Mouse (Mus musculus) limb, embryonic 10.5 days (tissue): ENCODE results near the gene Erc2. TPM values are rescaled to one million over a fixed set of nuclear protein-coding genes. Genes with fewer than 3 reads are reported as not detected.

Experiments
- DNase-seq: peaks from one replicate; pipeline ENCODE4 v3.0.0-alpha.2; 2017; ENCODE audit warnings: low spot score
- H3K27ac ChIP-seq: fragments of 300-500 bp; sonication (generic); 2 replicates; pipeline ENCODE4 v1.5.1; 2016; ENCODE audit warnings: mild to moderate bottlenecking
- H3K27me3 ChIP-seq: fragments of 300-500 bp; sonication (generic); 2 replicates; pipeline ENCODE4 v1.6.1; 2016; ENCODE audit warnings: low read depth, mild to moderate bottlenecking; ENCODE audit not compliant: poor library complexity, severe bottlenecking
- H3K36me3 ChIP-seq: fragments of 300-500 bp; sonication (generic); 2 replicates; pipeline ENCODE4 v1.6.1; 2016; ENCODE audit warnings: mild to moderate bottlenecking, moderate library complexity
- H3K4me1 ChIP-seq: fragments of 300-500 bp; sonication (generic); 2 replicates; pipeline ENCODE4 v1.6.1; 2016
- H3K4me3 ChIP-seq: fragments of 300-500 bp; sonication (generic); 2 replicates; pipeline ENCODE4 v1.5.1; 2016; ENCODE audit warnings: mild to moderate bottlenecking, moderate library complexity
- H3K9me3 ChIP-seq: fragments of 300-500 bp; sonication (generic); replicated peaks from 2 replicates; pipeline ENCODE4 v1.6.1; 2016; ENCODE audit warnings: mild to moderate bottlenecking
- WGBS: fragments of 180-500 bp; shearing (Covaris S2); methylation state at CpG from one replicate; pipeline ENCODE4 v1.1.7; 2016; 5-methylcytosine and 5-hydroxymethylcytosine counted together
- polyA plus RNA-seq: library from polyadenylated mRNA; unstranded; fragments of >200 nt; fragmentation: Nextera tagmentation; extraction: Ambion mirVana; gene quantifications from 2 replicates; pipeline ENCODE4 v1.2.1, GENCODE M21; 2016

Erc2 gene
- polyA plus RNA-seq, 1 experiment from 2014 or later: 4.8 TPM

GRCm38 (mm10) chr14:28091367-28091766 lies 469.1 kb downstream of the Erc2 start:
- H3K36me3 ChIP-seq: no peaks in the 10 kb centered on the region
- H3K4me1 ChIP-seq: peaks cover 7% of the 10 kb centered on the region
- H3K4me3 ChIP-seq: no peak overlapping the region
- no peak for DNase-seq
- no peaks in the 10 kb centered on the region for H3K9me3 ChIP-seq
- WGBS: 100% methylated on average over 1 of the region's 1 CpGs
- no peak overlapping the region for H3K27ac ChIP-seq
- 0 out of 2 replicates have a peak, but pooled peaks cover 7% of the 10 kb centered on the region for H3K27me3 ChIP-seq

- Histone ChIP-seq H3K27me3 (0 out of 2 replicates have a peak, but pooled peaks cover 7% of the 10 kb centered on the region), H3K36me3 (no peaks in the 10 kb centered on the region), H3K4me1 (peaks cover 13% of the 10 kb centered on the region), H3K4me3 (no peak overlapping the region), H3K27ac (no peak overlapping the region), H3K9me3 (no peaks in the 10 kb centered on the region)
- WGBS: 62% methylated on average over 4 of the region's 4 CpGs
- DNase-seq: peak; percentile 34
Measured at GRCm38 (mm10) chr14:28093214-28093613, 471.0 kb downstream of the Erc2 start.

GRCm38 (mm10) chr14:28093913-28094312 lies 471.7 kb downstream of the Erc2 start:
- 0 out of 2 replicates have a peak, but pooled peaks cover 7% of the 10 kb centered on the region for H3K27me3 ChIP-seq
- 98% methylated on average over 1 of the region's 1 CpGs for WGBS
- DNase-seq: no peak
- no peak overlapping the region for H3K27ac ChIP-seq
- H3K4me1 ChIP-seq: peaks cover 17% of the 10 kb centered on the region
- no peaks in the 10 kb centered on the region for H3K9me3 ChIP-seq
- no peak overlapping the region for H3K4me3 ChIP-seq
- H3K36me3 ChIP-seq: no peaks in the 10 kb centered on the region

DNA sequence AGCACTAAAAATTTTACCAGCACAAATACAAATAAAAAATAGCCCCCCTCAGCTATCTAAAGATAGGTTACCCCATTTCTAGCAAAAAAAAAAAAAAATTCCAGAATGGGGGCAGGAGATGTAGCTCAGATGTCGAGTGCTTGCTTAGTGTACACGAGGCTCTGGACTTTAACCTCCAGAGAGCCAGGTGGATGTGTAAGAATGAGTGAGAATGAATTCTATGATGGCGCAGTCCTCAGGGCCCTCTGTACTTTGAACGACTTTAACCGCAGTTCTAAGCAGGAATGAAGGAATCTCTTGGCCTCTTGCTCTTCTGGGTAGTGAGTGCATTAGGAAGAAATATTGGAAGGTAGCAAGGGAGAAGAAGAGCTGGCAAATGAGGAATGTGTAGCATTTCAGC lies 476.9 kb downstream of the Erc2 start:
- peaks cover 12% of the 10 kb centered on the region for H3K4me1 ChIP-seq
- no peaks in the 10 kb centered on the region for H3K36me3 ChIP-seq
- DNase-seq: no peak
- 0 out of 2 replicates have a peak, but pooled peaks cover 7% of the 10 kb centered on the region for H3K27me3 ChIP-seq
- no peak overlapping the region for H3K4me3 ChIP-seq
- 91% methylated on average over 5 of the region's 5 CpGs for WGBS
- H3K9me3 ChIP-seq: no peaks in the 10 kb centered on the region
- no peak overlapping the region for H3K27ac ChIP-seq

DNA sequence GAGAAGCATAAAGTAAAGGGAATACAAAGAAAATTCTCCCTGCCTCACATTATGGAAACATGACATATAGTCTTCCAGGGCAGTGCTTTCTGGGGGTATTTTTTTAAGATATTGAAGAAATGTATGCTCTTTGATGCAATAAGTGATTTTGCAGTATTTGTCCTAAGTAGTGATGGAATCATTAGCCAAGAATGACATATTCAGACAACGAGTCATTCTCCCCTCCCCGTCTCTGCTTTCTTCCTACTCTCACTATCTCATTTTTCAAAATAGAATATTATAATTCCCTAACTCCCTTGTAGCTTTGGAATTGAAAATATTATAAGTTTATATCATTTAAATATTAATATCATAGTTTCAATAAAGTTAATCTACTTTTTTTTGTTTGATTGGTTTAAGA lies 490.9 kb downstream of the Erc2 start:
- no peaks in the 10 kb centered on the region for H3K4me1 ChIP-seq
- H3K36me3 ChIP-seq: no peaks in the 10 kb centered on the region

DNA sequence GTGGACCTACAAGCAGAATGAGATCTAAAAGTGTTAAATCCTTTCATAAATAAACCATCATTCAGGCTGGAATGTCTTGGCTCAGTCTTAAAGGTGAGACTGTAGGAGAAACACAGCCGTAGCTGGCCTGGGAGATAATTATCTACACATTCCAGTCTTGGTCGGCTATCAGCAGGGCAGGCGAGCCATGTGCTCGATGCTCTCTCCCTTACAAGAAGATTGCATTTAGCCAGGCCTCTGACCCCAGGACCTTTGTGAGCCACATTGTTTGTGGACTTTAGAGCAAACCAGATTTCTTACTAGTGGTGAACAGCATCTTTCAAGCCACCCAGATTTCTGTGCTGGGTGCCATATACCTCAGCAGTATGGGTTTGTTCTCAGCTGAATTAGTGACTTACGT lies 498.6 kb downstream of the Erc2 start:
- Histone ChIP-seq H3K4me3 (no peak overlapping the region), H3K4me1 (peaks cover under 1% of the 10 kb centered on the region; the same call in 1 of the 2 replicates), H3K27ac (no peak overlapping the region), H3K36me3 (no peaks in the 10 kb centered on the region), H3K27me3 (no peaks in the 10 kb centered on the region), H3K9me3 (no peaks in the 10 kb centered on the region)
- no peak for DNase-seq
- WGBS: 29% methylated on average over 5 of the region's 5 CpGs

More for the DNA sequence above, 490.9 kb downstream of the Erc2 start:
- Histone ChIP-seq H3K27me3 (no peaks in the 10 kb centered on the region), H3K27ac (no peak overlapping the region), H3K9me3 (no peaks in the 10 kb centered on the region), H3K4me3 (no peak overlapping the region)
- DNase-seq: no peak
- WGBS: 95% methylated on average over 2 of the region's 2 CpGs

DNA sequence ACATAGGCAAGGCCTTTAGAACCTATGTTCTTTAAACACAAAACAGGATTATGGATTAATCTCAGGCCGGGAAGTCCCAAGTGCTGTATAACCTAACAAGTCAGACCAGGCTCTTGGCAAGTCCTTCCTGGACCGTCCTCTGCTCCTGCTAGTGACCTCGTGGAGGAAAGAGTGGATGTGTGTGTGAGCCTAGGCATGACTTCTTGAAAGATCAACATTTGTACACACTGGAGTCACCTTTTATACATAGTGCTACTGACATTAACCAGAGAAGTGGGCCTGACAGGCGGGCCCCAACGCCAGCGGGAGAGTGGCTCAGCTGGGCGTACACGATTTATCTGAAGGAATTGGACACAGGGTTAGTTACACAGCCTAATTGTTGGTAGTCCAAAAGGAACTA lies 504.6 kb downstream of the Erc2 start:
- H3K9me3 ChIP-seq: no peaks in the 10 kb centered on the region
- peak; percentile 34 for DNase-seq
- peaks cover 14% of the 10 kb centered on the region for H3K4me1 ChIP-seq
- no peak overlapping the region for H3K27ac ChIP-seq
- no peaks in the 10 kb centered on the region for H3K27me3 ChIP-seq
- no peaks in the 10 kb centered on the region for H3K36me3 ChIP-seq
- 47% methylated on average over 8 of the region's 8 CpGs for WGBS
- H3K4me3 ChIP-seq: no peak overlapping the region

- H3K9me3 ChIP-seq: no peaks in the 10 kb centered on the region
- no peak overlapping the region for H3K27ac ChIP-seq
- WGBS: 89% methylated on average over 3 of the region's 3 CpGs
- no peaks in the 10 kb centered on the region for H3K27me3 ChIP-seq
- no peaks in the 10 kb centered on the region for H3K36me3 ChIP-seq
- DNase-seq: no peak
- no peak overlapping the region for H3K4me3 ChIP-seq
- H3K4me1 ChIP-seq: peaks cover 14% of the 10 kb centered on the region
Measured at GRCm38 (mm10) chr14:28128999-28129398, 506.8 kb downstream of the Erc2 start.

DNA sequence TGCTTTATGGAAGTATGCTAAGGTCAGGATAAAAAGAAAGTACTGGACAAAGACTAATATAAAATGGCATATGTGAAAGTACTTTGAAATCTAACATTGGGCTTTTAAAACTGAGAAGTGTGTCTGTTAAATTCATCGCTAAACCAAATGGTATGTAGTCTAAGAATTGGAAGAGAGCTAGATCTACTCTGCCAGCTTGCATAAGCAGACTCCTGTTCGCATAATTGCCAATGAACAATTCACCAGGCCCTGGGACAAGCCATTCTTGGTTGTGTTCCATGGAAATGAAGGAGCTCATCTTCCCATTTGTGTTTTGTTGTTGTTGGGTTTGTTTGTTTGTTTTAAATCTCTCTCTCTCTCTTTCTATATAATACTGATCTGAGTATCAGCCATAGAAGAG lies 521.8 kb downstream of the Erc2 start:
- no peaks in the 10 kb centered on the region for H3K9me3 ChIP-seq
- no peak overlapping the region for H3K27ac ChIP-seq
- no peaks in the 10 kb centered on the region for H3K36me3 ChIP-seq
- no peaks in the 10 kb centered on the region for H3K4me1 ChIP-seq
- 96% methylated on average over 2 of the region's 2 CpGs for WGBS
- no peaks in the 10 kb centered on the region for H3K27me3 ChIP-seq
- DNase-seq: no peak
- H3K4me3 ChIP-seq: no peak overlapping the region

DNA sequence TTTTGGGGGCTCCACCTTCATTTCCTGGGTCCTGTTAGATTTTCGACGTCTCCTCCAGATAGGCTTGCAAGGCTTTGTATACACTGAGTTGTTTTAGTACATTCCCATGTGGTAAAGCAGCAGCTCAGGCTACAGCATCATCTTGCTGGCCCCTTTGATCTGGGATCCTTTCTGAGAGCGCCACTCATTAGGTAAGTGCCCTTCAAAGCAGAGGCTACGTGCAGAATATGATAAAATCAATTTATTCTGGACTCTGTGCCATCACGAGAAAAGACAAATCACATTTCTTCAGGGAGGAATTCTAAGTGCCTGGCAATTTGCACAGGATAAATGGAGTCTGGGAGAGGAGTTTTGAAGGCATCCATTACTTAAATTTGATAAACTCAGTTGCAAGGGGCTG lies 525.0 kb downstream of the Erc2 start:
- no peaks in the 10 kb centered on the region for H3K9me3 ChIP-seq
- no peak for DNase-seq
- H3K36me3 ChIP-seq: no peaks in the 10 kb centered on the region
- no peaks in the 10 kb centered on the region for H3K27me3 ChIP-seq
- no peaks in the 10 kb centered on the region for H3K4me1 ChIP-seq
- no peak overlapping the region for H3K4me3 ChIP-seq
- H3K27ac ChIP-seq: no peak overlapping the region
- 29% methylated on average over 5 of the region's 5 CpGs for WGBS

GRCm38 (mm10) chr14:28150942-28151341 lies 528.7 kb downstream of the Erc2 start:
- no peaks in the 10 kb centered on the region for H3K36me3 ChIP-seq
- WGBS: 83% methylated on average over 3 of the region's 3 CpGs
- H3K27ac ChIP-seq: no peak overlapping the region
- H3K4me3 ChIP-seq: no peak overlapping the region
- no peaks in the 10 kb centered on the region for H3K9me3 ChIP-seq
- H3K4me1 ChIP-seq: no peaks in the 10 kb centered on the region
- DNase-seq: no peak
- no peaks in the 10 kb centered on the region for H3K27me3 ChIP-seq

DNA sequence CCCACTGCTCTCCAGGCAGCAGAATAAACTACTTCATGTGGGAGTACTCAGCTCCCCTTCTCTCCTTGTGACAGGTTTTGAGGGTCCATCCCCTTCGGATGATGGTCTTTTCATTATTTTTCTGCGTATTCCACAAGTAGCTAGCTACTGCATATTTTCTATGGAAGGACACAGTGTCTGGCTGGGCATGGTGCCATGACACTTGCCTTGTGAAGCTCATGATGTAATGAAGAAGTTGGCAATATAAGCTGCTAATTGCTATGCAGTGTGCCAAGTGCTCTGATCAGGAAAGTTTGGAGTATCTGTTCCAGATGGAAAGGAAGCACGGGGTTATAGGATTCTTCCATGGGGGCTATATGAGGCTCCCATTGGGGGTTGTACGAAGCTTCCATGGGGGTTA lies 533.5 kb downstream of the Erc2 start:
- H3K27ac ChIP-seq: no peak overlapping the region
- H3K36me3 ChIP-seq: no peaks in the 10 kb centered on the region
- no peaks in the 10 kb centered on the region for H3K27me3 ChIP-seq
- no peak for DNase-seq
- 89% methylated on average over 4 of the region's 4 CpGs for WGBS
- H3K9me3 ChIP-seq: no peaks in the 10 kb centered on the region
- no peak overlapping the region for H3K4me3 ChIP-seq
- no peaks in the 10 kb centered on the region for H3K4me1 ChIP-seq

DNA sequence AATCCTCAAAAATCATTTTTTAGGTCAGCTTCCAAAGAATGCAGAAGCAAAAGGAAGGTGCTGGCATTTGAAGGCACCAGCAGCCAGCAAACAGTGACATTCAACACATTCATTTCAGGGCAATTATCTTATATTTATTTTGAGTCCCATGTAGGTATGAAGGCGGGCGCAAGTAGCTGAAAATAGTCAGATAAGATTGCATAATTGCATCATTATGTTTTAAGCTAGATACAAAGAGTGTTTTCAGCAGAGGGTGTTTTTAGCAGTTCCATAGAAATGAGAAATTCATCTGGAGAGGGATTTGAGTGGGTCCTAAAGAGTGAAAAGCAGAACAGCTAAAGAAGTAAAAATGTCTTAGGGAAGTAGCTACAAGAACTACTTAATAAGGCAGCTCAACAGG lies 538.6 kb downstream of the Erc2 start:
- Histone ChIP-seq H3K36me3 (no peaks in the 10 kb centered on the region), H3K9me3 (no peaks in the 10 kb centered on the region), H3K27ac (no peak overlapping the region), H3K4me1 (peaks cover 21% of the 10 kb centered on the region), H3K27me3 (no peaks in the 10 kb centered on the region), H3K4me3 (no peak overlapping the region)
- no peak for DNase-seq
- WGBS: 92% methylated on average over 2 of the region's 2 CpGs
